Mouse (Mus musculus) hindbrain, embryonic 15.5 days (tissue): ENCODE results near the gene Grk2. TPM values are rescaled to one million over a fixed set of nuclear protein-coding genes. Genes with fewer than 3 reads are reported as not detected.

Source experiments
- ATAC-seq: fragments of 200-750 bp; cut with Nextera tagmentation; 2 replicates; pipeline ENCODE4 v1.8.0; 2017; ENCODE audit warnings: low read depth, moderate number of reproducible peaks, moderate TSS enrichment; ENCODE audit not compliant: low FRiP score
- H3K27ac ChIP-seq: fragments of 300-500 bp; sonication (generic); replicated peaks from 2 replicates; pipeline ENCODE4 v1.5.1; 2015; ENCODE audit warnings: mild to moderate bottlenecking, inconsistent platforms
- H3K27me3 ChIP-seq: fragments of 300-500 bp; sonication (generic); 2 replicates; pipeline ENCODE4 v1.6.1; 2015; ENCODE audit warnings: control low read depth, inconsistent platforms
- H3K36me3 ChIP-seq: fragments of 300-500 bp; sonication (generic); 2 replicates; pipeline ENCODE4 v1.6.1; 2015; ENCODE audit warnings: control low read depth, inconsistent platforms
- H3K4me1 ChIP-seq: fragments of 300-500 bp; sonication (generic); replicated peaks from 2 replicates; pipeline ENCODE4 v1.6.1; 2015; ENCODE audit warnings: control low read depth, inconsistent platforms
- H3K4me2 ChIP-seq: fragments of 300-500 bp; sonication (generic); 2 replicates; pipeline ENCODE4 v1.6.1; 2015; ENCODE audit warnings: moderate library complexity, mild to moderate bottlenecking, inconsistent platforms
- H3K4me3 ChIP-seq: fragments of 300-500 bp; sonication (generic); 2 replicates; pipeline ENCODE4 v1.5.1; 2015; ENCODE audit warnings: mild to moderate bottlenecking, inconsistent platforms
- H3K9ac ChIP-seq: fragments of 300-500 bp; sonication (generic); 2 replicates; pipeline ENCODE4 v1.6.1; 2015; ENCODE audit warnings: inconsistent platforms
- H3K9me3 ChIP-seq: fragments of 300-500 bp; sonication (generic); 2 replicates; pipeline ENCODE4 v1.6.1; 2016; ENCODE audit warnings: control low read depth, inconsistent platforms
- WGBS: fragments of 180-500 bp; shearing (Covaris S2); methylation state at CpG from one replicate; pipeline ENCODE4 v1.1.7; 2015; 5-methylcytosine and 5-hydroxymethylcytosine counted together
- microRNA-seq: library from miRNA; unstranded; fragments of <30 nt; microRNA quantifications from one replicate; pipeline ENCODE4, GENCODE M21; 2016
- polyA plus RNA-seq: library from polyadenylated mRNA; unstranded; fragments of >200 nt; fragmentation: Nextera tagmentation; extraction: Ambion mirVana; gene quantifications from 2 replicates; pipeline ENCODE4 v1.2.1, GENCODE M21; 2015

Grk2 gene
- polyA plus RNA-seq, 1 experiment from 2014 or later: 31.9 TPM

GRCm38 (mm10) chr19:4240247-4240668 lies 65.8 kb downstream of the Grk2 start:
- Histone ChIP-seq H3K4me1 (no peaks in the 10 kb centered on the region), H3K4me2 (no peak overlapping the region), H3K4me3 (no peak overlapping the region), H3K27me3 (no peaks in the 10 kb centered on the region), H3K27ac (no peak overlapping the region), H3K9me3 (no peaks in the 10 kb centered on the region), H3K9ac (no peak overlapping the region), H3K36me3 (no peaks in the 10 kb centered on the region)
- no peak for ATAC-seq
- WGBS: 78% methylated on average over 8 of the region's 8 CpGs

Small RNAs within 50 kb of the gene (microRNA-seq; reads per million reads assigned to microRNA genes)
- not detected for gene Mir6985

Other genes starting within 250 kb of the Grk2 start
- gene Gstp3, start 246.7 kb downstream of the Grk2 start, polyA plus RNA-seq: not detected in 2 replicates
- not detected in 2 replicates for gene Cabp2, start 224.6 kb downstream of the Grk2 start, polyA plus RNA-seq
- gene Cdk2ap2, start 209.0 kb downstream of the Grk2 start, polyA plus RNA-seq: 82.5 and 92.5 TPM in 2 replicates
- 74.3 and 81.1 TPM in 2 replicates for gene Pitpnm1, start 206.2 kb downstream of the Grk2 start, polyA plus RNA-seq
- gene Aip, start 180.4 kb downstream of the Grk2 start, polyA plus RNA-seq: 102 and 104 TPM in 2 replicates
- gene Gpr152, start 166.4 kb downstream of the Grk2 start, polyA plus RNA-seq: 0.04 and 0.05 TPM in 2 replicates
- 0.21 and 0.26 TPM in 2 replicates for gene Cabp4, start 162.2 kb downstream of the Grk2 start, polyA plus RNA-seq
- 119 and 121 TPM in 2 replicates for gene Coro1b, start 157.6 kb downstream of the Grk2 start, polyA plus RNA-seq
- gene Ptprcap, start 152.6 kb downstream of the Grk2 start, polyA plus RNA-seq: 0.26 and 0.83 TPM in 2 replicates
- 47.8 and 56.7 TPM in 2 replicates for gene Rps6kb2, start 142.9 kb downstream of the Grk2 start, polyA plus RNA-seq
- gene Carns1, start 130.7 kb downstream of the Grk2 start, polyA plus RNA-seq: 5.6 and 6.1 TPM in 2 replicates
- gene Tbc1d10c, start 114.9 kb downstream of the Grk2 start, polyA plus RNA-seq: 0.98 and 1.5 TPM in 2 replicates
- 582 and 587 TPM in 2 replicates for gene Ppp1ca, start 114.2 kb downstream of the Grk2 start, polyA plus RNA-seq
- gene Rad9a, start 104.6 kb downstream of the Grk2 start, polyA plus RNA-seq: 25.5 and 27.5 TPM in 2 replicates
- 0.69 and 0.75 TPM in 2 replicates for gene Clcf1, start 92.0 kb downstream of the Grk2 start, polyA plus RNA-seq
- not detected in 2 replicates for gene AC109138.7, start 91.9 kb downstream of the Grk2 start, polyA plus RNA-seq
- gene Pold4, start 74.3 kb downstream of the Grk2 start, polyA plus RNA-seq: 19.2 and 20.9 TPM in 2 replicates
- 15.9 and 18.5 TPM in 2 replicates for gene Ssh3, start 37.0 kb downstream of the Grk2 start, polyA plus RNA-seq
- 58.3 and 63.4 TPM in 2 replicates for gene Ankrd13d, start 23.1 kb downstream of the Grk2 start, polyA plus RNA-seq
- 32.7 and 36.3 TPM in 2 replicates for gene Kdm2a, start 92.1 kb upstream of the Grk2 start, polyA plus RNA-seq
- 5.7 and 6.7 TPM in 2 replicates for gene Rhod, start 133.2 kb upstream of the Grk2 start, polyA plus RNA-seq
- 5.3 and 5.6 TPM in 2 replicates for gene Syt12, start 171.2 kb upstream of the Grk2 start, polyA plus RNA-seq
- not detected in 2 replicates for gene 2010003K11Rik, start 192.4 kb upstream of the Grk2 start, polyA plus RNA-seq
- 38.9 and 43.8 TPM in 2 replicates for gene Pcx, start 204.2 kb upstream of the Grk2 start, polyA plus RNA-seq